Mouse (Mus musculus) forelimb bud, embryonic 11.5 days (tissue): Measurements from ENCODE around the gene H2-M10.4.
"Not testable (repeated sequence)": the region's sequence is repeated elsewhere in the genome, so short reads cannot be mapped to it uniquely, and the experiment has no call there.

Source experiments
- DNase-seq: peaks from one replicate; pipeline ENCODE4 v3.0.0-alpha.2; 2012; ENCODE audit warnings: low read depth, low spot score

Gene H2-M10.4

DNA sequence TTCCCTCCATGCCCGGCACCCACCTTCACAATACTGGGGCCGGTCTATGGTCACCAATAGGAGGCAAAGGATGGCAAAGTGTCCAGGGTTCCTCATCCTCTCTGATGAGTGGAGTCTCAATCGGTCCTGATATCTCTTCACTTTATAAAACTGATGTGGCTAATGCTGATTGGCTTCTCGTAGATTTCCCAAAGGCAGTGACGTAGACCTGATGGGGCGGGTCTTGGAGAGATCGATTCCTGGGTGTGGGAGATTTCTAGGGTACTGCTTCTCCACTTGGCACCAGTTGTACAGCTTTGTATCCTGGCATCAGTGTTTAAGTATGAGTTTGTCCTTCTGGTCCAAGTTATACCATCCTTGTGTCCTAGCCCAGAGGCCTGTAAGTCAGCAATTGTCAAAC, at the start of gene H2-M10.4:
Gene H2-M10.4 (minus strand): TSS at position 101 of the 400 bp plus-strand sequence.
- DNase-seq = no peak

DNA sequence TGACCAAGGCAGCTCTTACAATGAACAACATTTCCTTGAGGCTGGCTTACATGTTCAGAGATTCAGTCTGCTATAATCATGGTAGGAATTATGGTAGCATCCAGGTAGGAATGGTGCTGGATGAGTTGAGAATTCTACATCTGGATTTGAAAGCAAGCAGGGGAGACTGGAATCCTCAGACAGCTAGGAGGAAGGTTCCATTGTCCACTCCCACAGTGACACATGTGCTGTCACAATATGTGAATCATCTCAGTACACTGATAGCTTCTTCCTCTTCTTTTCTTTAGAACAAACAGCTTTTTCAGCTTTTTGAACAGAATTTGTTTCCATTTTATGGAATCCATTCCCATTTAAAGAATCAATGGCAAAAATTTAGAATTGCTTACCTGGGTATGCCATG, 41.8 kb upstream of the H2-M10.4 start:
- DNase-seq = no peak

DNA sequence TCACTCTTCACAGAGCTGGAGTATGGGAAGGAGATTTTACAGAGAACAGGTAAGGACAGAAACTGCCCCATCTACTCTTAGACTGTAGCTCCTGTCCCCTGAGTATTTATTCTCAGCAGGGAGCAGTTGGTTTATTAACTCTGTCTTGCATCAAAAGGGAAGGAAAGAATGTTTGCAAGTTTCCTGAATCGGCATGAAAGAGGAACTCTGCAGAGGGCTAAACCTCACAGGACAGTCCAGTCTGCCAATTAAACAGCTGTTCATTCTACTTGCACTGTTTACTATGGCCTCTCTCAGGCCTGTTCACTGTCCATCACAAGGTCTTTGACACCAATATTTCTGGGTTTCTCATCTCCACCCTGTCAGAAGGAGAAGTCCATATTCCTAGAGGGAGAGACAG, 38.3 kb upstream of the H2-M10.4 start:
- no peak for DNase-seq

DNA sequence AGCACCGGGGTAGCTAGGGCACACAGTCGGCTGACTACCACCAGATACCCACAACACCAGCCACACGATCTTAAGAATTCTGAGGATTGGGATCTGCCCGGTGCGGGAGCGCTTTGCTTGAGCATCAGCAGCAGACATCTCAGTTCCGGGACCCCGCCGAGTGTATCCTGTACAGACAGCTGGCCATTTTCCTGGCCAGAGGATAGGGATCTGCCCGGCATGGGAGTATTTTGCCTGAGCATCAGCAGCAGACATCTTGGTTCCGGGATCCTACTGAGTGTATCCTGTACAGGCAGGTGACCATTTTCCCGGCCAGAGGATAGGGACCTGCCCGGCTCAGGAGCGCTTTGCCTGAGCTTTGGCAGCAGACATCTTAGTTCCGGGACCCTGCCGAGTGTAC, 26.0 kb upstream of the H2-M10.4 start:
- DNase-seq = not testable (repeated sequence)

DNA sequence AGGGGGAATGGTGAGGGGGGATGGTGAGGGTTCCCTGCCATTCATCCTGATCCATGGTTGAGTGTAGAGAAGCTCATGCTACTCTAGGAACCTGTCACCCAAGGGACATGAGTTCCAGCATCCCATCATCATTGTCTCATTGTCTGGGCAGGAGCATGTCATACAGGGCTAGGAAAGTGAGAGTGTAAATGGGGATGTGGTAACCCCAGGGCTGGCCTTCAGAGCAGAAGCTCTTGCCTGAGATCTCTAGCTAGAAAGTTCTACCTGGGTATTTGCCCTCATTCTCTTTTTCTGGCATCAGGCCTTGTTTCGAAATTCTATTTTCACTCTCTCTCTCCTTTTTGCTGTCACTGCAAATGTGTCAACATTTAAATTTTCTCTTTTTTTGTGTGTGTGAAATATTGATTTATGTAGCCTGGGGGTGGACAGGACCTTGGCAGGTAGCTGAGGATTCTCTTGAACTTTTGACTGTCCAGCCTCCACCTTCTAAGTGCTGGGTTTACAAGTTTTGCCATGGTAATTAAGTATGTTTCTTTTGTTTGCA, 24.6 kb upstream of the H2-M10.4 start:
- no peak for DNase-seq

DNA sequence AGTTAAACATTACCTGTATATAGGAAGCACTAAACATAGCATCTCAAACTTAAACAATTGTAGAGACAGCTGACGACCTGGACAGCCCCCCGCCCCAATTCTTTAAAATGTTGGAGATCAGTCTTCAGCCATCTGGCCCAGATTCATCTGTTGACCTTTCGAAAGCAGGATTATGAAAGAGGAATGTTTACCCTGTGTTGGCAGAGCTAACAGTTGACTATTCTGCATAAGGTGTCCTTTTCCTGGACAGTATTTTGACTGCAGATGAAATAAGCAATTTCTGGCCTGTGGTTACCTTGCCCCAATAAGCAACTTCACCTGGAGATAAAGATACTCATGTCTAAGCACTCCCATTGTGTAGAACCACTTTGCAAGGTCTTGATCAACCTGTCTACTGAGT, 21.7 kb upstream of the H2-M10.4 start:
- DNase-seq = no peak

DNA sequence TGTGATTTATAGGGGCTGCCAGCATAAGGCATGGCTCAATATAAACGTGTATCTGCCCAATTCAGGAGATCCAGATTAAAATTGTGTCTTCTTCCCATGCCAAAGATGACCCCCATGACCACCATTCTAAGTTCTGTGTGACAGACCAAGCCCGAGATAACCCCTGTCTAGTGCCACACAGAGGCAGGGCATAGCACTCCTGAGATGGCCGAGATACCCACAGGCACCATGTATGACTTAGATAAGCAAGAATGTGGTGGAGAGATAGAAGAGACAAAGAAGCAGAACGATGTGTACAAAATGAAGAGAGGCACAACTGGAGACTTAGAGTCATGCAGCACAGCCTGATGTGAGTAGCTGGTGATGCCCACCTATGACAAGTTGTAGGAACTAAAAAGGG, 5.9 kb downstream of the H2-M10.4 start:
- no peak for DNase-seq

DNA sequence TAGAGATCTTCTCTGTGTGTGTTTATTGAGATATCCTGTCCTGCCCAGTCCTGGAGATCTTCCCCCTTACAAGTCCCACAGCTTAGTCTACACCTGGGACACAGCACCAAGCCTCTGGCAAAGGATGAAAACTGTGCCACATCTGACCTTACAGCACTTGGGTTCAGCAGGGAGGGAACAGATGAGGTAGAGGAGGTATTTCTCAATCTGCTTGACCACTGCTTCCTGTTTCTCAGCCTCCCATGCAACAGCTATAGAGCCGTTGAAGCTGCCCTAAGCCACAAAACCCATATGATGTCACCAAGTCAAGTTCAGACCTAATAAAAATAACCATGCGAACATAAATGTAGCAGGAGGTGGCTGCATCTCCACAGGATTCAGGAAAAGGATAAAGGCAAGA, 30.7 kb downstream of the H2-M10.4 start:
- no peak for DNase-seq

DNA sequence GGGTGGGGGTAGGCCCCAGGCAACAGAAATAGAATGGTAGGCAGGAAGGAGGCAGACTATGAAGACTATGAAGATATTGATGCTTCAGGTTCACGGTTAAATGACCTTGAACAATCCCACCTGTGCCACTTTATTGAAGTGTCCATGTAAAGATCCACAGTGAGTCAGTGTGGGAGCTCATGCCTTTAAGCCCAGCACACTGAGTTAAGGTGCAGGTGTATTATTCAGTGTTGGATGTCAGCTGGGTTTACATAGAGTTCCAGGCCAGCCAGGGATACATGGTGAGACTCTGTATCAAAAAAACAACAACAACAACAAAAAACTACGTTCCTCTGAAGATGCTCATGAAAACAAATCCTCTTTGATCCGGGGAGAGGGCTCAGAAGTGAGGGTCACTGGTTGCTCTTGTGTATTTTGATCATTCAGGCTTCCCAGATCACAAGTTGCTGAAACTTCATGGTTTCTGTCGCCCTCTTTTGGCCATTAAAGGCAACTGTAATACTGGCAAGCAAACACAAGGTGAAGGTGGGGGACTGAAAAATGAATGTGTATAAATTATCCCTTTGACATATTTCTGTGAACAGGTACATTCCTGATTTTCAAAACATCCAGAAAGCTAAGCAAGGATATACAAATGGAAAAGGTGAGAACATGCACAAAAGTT, 43.9 kb downstream of the H2-M10.4 start:
- DNase-seq = peak; percentile 52

DNA sequence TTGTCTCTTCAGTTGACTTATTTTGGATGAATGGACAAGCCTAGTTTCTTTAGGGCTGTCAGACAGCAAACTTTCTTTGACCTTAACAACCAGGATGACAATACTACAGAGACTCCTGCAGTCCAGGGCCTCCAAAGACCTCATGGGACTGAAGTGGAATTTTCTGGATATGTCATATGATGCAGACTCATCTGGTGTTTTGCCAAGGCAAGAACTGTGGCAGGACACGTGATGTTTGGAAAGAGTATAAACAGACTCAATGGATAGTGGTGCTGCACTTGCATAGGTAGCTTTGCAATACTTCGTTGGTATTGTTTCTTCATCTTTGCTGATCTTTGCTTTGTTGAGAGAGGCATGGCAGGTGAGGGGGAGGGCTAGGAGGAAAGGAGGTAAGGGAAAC, 44.7 kb downstream of the H2-M10.4 start:
- no peak for DNase-seq

DNA sequence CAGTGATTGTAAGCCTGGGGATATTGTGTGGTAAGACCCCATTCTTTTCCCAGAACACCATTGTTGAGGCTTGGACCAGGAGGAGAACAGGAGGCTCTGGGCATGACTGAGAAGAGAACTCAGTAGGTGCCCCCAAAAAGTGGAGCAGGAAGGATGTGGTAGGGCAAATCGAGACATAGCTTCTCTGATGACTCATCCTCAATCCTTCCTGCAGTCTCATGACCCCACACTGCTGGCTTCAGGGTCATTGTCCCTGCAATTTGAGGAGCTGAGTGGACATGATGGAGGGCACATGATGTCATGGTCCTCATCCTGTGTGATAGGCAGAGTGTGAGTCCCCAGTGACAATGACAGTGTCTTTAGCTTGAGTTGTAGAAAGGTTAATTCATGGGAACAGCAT, 46.7 kb downstream of the H2-M10.4 start:
- no peak for DNase-seq

DNA sequence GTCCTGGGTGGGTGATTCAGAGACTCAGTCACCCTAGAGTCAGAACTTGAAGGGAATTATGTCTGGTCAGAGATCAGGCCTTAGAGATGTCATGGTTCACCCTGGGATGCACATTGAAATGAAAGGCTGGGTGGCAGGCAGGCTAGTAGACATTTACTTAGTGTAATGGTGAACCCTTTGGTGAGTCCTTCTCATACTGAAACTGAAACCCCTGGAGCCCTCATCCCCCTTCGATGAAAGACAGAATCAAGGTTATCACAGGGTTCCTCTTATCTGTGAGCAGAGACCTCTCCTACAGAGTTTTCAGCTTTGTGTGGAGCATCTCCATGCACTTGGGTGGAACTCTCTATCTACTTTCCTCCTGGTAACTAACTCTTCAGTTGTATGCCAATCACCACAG, 47.8 kb downstream of the H2-M10.4 start:
- DNase-seq = no peak
